Mouse (Mus musculus): ENCODE data around the gene Gm3055. TPM values are rescaled to one million over a fixed set of nuclear protein-coding genes. Genes with fewer than 3 reads are reported as not detected.

The Gm3055 gene
- polyA plus RNA-seq (2014; fragmentation: Illumina TruSeq; extraction: RNeasy Lipid Tissue Mini Kit (QIAGEN cat#74804)): 50.3 TPM

DNA sequence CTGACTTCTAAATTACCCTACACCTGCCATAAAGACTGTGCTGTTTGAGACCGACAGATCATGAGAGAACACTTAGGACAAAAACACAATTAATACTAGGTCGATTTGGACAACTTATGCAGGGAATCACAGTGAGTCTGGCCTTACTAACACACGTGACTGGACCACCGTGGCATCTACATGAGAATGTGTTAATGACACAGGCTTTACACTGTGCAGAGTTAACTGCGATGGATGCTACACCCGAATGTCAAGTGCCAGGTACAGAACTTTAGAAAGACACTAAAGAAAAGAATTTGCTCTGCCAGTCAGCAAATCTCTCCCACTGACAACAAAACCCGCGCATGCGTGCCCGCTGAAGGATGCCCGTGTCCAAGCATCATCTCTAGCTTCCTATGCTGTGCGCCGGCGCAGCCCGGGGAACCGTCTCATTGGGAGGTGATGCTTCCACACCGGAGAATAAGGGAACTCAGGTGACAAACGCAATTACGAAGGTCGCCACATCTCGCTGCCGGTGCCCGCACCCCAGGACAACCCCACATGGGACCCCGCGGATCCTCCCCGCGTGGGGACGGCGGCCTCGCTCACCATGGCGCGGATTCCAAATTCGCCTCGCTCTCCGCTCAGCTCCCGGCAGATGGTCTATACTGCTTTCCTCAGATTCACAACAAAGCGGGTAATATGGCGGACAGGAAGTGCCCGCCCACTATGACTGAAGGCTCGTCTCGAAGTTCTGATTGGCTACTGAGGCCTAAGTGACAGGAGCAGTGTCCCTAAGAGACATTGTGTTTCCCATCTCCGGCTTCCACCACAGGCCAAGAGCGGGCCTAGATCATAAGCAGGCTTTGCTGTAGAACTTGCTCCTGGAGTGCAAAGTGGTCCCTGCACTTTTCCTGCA is at the start of gene Gm3055:
Gene Gm3055 (minus strand): TSS at position 656 of the 898 bp plus-strand sequence.

DNA sequence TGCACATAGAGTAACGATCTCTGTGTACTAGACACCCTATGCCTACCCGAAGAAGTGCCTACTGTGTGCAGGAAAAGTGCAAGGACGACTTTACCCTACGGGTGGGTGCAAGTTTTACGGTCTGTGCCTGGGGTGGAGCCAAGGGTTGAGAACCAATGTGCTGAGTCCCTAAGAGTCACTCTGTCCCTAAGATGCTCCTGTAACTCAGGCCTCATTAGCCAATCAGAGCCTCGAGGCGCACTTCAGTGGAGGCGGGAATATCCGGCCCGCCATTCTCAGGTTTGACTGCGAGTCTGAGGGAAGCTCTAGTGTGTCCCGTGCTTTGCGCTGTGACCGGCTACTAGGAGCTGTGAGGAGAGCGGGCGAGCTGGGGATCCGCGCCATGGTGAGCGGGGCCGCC is 40.9 kb upstream of the Gm3055 start, which contains the start of gene Gm4767:
Gene Gm4767 (plus strand): TSS at position 288 of the 400 bp plus-strand sequence.

GRCm38 (mm10) chr10:81704531-81705301 is 66.2 kb downstream of the Gm3055 start, which contains the start of gene Zfp433:
TSS of gene Zfp433 (plus strand) at chr10:81704825.

Other genes starting within 250 kb of the Gm3055 start
- not detected for gene Gna15, start 246.9 kb downstream of the Gm3055 start, polyA plus RNA-seq (2014; fragmentation: Illumina TruSeq; extraction: RNeasy Lipid Tissue Mini Kit (QIAGEN cat#74804))
- gene Gna11, start 226.0 kb downstream of the Gm3055 start, polyA plus RNA-seq (2014; fragmentation: Illumina TruSeq; extraction: RNeasy Lipid Tissue Mini Kit (QIAGEN cat#74804)): 1.7 TPM
- 10.1 TPM for gene Aes, start 211.7 kb downstream of the Gm3055 start, polyA plus RNA-seq (2014; fragmentation: Illumina TruSeq; extraction: RNeasy Lipid Tissue Mini Kit (QIAGEN cat#74804))
- 3.3 TPM for gene Tle2, start 196.6 kb downstream of the Gm3055 start, polyA plus RNA-seq (2014; fragmentation: Illumina TruSeq; extraction: RNeasy Lipid Tissue Mini Kit (QIAGEN cat#74804))
- 9.7 TPM for gene Tle6, start 170.1 kb downstream of the Gm3055 start, polyA plus RNA-seq (2014; fragmentation: Illumina TruSeq; extraction: RNeasy Lipid Tissue Mini Kit (QIAGEN cat#74804))
- gene BC025920, start 164.9 kb downstream of the Gm3055 start, polyA plus RNA-seq (2014; fragmentation: Illumina TruSeq; extraction: RNeasy Lipid Tissue Mini Kit (QIAGEN cat#74804)): 0.77 TPM
- not detected for gene Sirt6, start 143.4 kb downstream of the Gm3055 start, polyA plus RNA-seq (2014; fragmentation: Illumina TruSeq; extraction: RNeasy Lipid Tissue Mini Kit (QIAGEN cat#74804))
- gene Ankrd24, start 142.6 kb downstream of the Gm3055 start, polyA plus RNA-seq (2014; fragmentation: Illumina TruSeq; extraction: RNeasy Lipid Tissue Mini Kit (QIAGEN cat#74804)): 2.0 TPM
- gene Gm10778, start 122.1 kb downstream of the Gm3055 start, polyA plus RNA-seq (2014; fragmentation: Illumina TruSeq; extraction: RNeasy Lipid Tissue Mini Kit (QIAGEN cat#74804)): 24.8 TPM
- gene Zfp433, start 66.3 kb downstream of the Gm3055 start, polyA plus RNA-seq (2014; fragmentation: Illumina TruSeq; extraction: RNeasy Lipid Tissue Mini Kit (QIAGEN cat#74804)): 52.7 TPM
- 8.1 TPM for gene Gm4767, start 41.0 kb upstream of the Gm3055 start, polyA plus RNA-seq (2014; fragmentation: Illumina TruSeq; extraction: RNeasy Lipid Tissue Mini Kit (QIAGEN cat#74804))
- gene Gm32687, start 92.8 kb upstream of the Gm3055 start, polyA plus RNA-seq (2014; fragmentation: Illumina TruSeq; extraction: RNeasy Lipid Tissue Mini Kit (QIAGEN cat#74804)): 29.2 TPM
- 18.7 TPM for gene Zfp781, start 159.3 kb upstream of the Gm3055 start, polyA plus RNA-seq (2014; fragmentation: Illumina TruSeq; extraction: RNeasy Lipid Tissue Mini Kit (QIAGEN cat#74804))

Data from ovary, adult 10 weeks (tissue).